Mouse (Mus musculus) CH12.LX (cell line): ENCODE data around the gene Gatad2a.

Experiments used
- CTCF ChIP-seq, 2 experiments: IDR thresholded peaks in 1 of 2; conservative IDR thresholded peaks in 1 of 2; 2 replicates each; pipeline ENCODE4 v1.5.1; 2011 to 2012; ENCODE audit warnings: low read depth in 2 of 2, low read length in 2 of 2, improper control_type of control experiment in 1 of 2, inconsistent platforms in 1 of 2, mild to moderate bottlenecking in 1 of 2, moderate library complexity in 1 of 2
- HCFC1 ChIP-seq: IDR thresholded peaks from 2 replicates; pipeline ENCODE4 v1.6.1; 2012; ENCODE audit warnings: low read depth, mild to moderate bottlenecking, inconsistent platforms, low read length, improper control_type of control experiment
- NRF1 ChIP-seq: IDR thresholded peaks from 2 replicates; pipeline ENCODE4 v1.6.1; 2014; ENCODE audit warnings: low read depth, mild to moderate bottlenecking, inconsistent platforms, low read length, improper control_type of control experiment, moderate library complexity
- POLR2A ChIP-seq: IDR thresholded peaks from 2 replicates; pipeline ENCODE4 v1.6.1; 2011; ENCODE audit warnings: low read depth, mild to moderate bottlenecking, improper control_type of control experiment, low read length
- TBP ChIP-seq: conservative IDR thresholded peaks from 2 replicates; pipeline ENCODE4 v1.6.1; 2011; ENCODE audit warnings: low read depth, low read length, improper control_type of control experiment
- USF1 ChIP-seq: IDR thresholded peaks from 2 replicates; pipeline ENCODE4 v1.6.1; 2014; ENCODE audit warnings: low read depth, mild to moderate bottlenecking, inconsistent platforms, low read length, improper control_type of control experiment

DNA sequence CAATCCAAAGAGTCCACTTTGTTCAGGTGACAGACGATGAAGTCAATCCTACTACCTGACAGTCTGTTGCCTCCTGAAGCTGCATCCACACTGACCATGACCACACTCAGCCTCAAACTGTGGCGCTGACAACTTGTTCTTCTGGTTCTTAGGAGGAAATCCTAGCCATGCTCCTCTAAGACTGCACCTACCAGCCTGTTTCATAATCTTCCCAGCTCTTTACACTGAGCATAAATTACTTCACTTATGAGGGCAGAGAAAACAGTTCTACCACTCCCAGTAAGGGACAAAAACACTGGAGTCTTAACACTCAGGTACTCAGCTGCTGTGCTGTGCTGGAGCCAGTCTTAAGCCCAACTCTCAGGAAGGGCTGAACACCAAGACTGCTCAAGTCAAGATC is 25.3 kb downstream of the Gatad2a start:
- no peak for TF ChIP-seq CTCF (conservative IDR thresholded peaks at IDR 0.05 in 1 of 2, IDR thresholded peaks at IDR 0.05 in 1 of 2; ENCODE audit: low read depth in 2 of 2, low read length in 2 of 2)
- TF ChIP-seq USF1, result no peak
- TF ChIP-seq HCFC1, result no peak
- TF ChIP-seq TBP, result no peak
- TF ChIP-seq POLR2A, result no peak
- TF ChIP-seq NRF1, result no peak
